Mouse (Mus musculus) forebrain, embryonic 11.5 days (tissue): Measurements from ENCODE around the gene Exoc3l. TPM values are rescaled to one million over a fixed set of nuclear protein-coding genes. Genes with fewer than 3 reads are reported as not detected.

Experiments
- ATAC-seq: fragments of 200-750 bp; cut with Nextera tagmentation; replicated peaks from 2 replicates; pipeline ENCODE4 v1.8.0; 2017; ENCODE audit warnings: moderate TSS enrichment; ENCODE audit not compliant: low FRiP score
- DNase-seq: peaks from one replicate; pipeline ENCODE4 v3.0.0-alpha.2; 2017; ENCODE audit warnings: low spot score
- H3K27ac ChIP-seq: fragments of 300-500 bp; sonication (generic); 2 replicates; pipeline ENCODE4 v1.5.1; 2014; ENCODE audit warnings: low read depth, low read length
- H3K27me3 ChIP-seq: fragments of 300-500 bp; sonication (generic); 2 replicates; pipeline ENCODE4 v1.6.1; 2014; ENCODE audit warnings: mild to moderate bottlenecking, low read length, mixed read lengths; ENCODE audit not compliant: control insufficient read depth, insufficient read depth
- H3K36me3 ChIP-seq: fragments of 300-500 bp; sonication (generic); 2 replicates; pipeline ENCODE4 v1.6.1; 2014; ENCODE audit warnings: mild to moderate bottlenecking, low read length, moderate library complexity, mixed read lengths; ENCODE audit not compliant: control insufficient read depth, insufficient read depth
- H3K4me1 ChIP-seq: fragments of 300-500 bp; sonication (generic); replicated peaks from 2 replicates; pipeline ENCODE4 v1.6.1; 2014; ENCODE audit warnings: low read length, mixed read lengths; ENCODE audit not compliant: control insufficient read depth, insufficient read depth
- H3K4me2 ChIP-seq: fragments of 300-500 bp; sonication (generic); 2 replicates; pipeline ENCODE4 v1.6.1; 2014; ENCODE audit warnings: low read depth, mild to moderate bottlenecking, low read length, moderate library complexity, mixed read lengths; ENCODE audit not compliant: severe bottlenecking
- H3K4me3 ChIP-seq: fragments of 300-500 bp; sonication (generic); 2 replicates; pipeline ENCODE4 v1.5.1; 2014; ENCODE audit warnings: low read depth, low read length
- H3K9ac ChIP-seq: fragments of 300-500 bp; sonication (generic); 2 replicates; pipeline ENCODE4 v1.6.1; 2014; ENCODE audit warnings: low read length
- H3K9me3 ChIP-seq: fragments of 300-500 bp; sonication (generic); 2 replicates; pipeline ENCODE4 v1.6.1; 2016; ENCODE audit warnings: low read length, mixed read lengths; ENCODE audit not compliant: control insufficient read depth
- WGBS: fragments of 180-500 bp; shearing (Covaris S2); extraction: QIAGEN DNeasy Blood & Tissue Kit; methylation state at CpG from one replicate; pipeline ENCODE4 v1.1.7; 2014; 5-methylcytosine and 5-hydroxymethylcytosine counted together
- polyA plus RNA-seq: library from polyadenylated mRNA; unstranded; fragments of >200 nt; fragmentation: Nextera tagmentation; extraction: Ambion mirVana; gene quantifications from 2 replicates; pipeline ENCODE4 v1.2.1, GENCODE M21; 2014

Gene Exoc3l
- polyA plus RNA-seq, 1 experiment from 2014 or later = 10.3 TPM

DNA sequence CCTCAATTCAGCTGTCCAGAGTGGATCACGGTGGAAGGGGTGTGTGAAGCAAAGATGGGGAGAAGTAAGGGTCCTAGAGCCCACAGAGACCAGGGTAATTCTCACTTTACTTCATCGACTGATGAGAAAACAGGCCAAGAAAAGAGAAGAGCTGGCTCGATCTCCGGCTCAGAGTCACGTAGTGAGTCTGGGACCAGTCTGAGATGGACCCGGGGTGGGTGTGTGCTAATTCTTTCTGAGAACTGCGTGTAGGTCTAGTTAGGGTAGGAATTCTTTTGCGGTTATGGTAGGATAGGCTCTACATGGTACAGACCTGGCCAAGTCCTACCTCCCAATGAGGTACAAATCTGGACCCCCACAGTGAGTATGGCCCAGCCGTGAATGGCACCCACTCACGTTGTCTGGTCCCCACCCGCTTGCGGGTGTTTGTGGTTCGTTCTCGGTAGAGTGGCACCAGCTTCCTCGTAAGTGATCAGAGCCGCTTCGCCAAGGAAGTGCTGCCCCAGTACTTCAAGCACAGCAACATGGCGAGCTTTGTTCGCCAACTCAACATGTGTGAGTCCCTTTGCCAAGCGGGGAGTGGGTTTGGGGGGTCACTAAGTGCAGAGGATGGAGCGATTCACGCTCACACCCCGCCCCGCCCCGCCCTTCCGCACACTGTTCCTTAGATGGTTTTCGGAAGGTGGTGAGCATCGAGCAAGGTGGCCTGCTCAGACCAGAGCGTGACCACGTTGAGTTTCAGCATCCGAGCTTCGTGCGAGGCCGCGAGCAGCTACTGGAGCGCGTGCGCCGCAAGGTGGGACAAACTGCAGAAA, 25.6 kb downstream of the Exoc3l start:
- 1% methylated on average over 39 of the region's 39 CpGs for WGBS
- no peak overlapping the region for H3K9ac ChIP-seq
- H3K36me3 ChIP-seq = no peaks in the 10 kb centered on the region
- peak overlapping the region; percentile 41 for H3K4me3 ChIP-seq
- DNase-seq (peak; percentile 65), ATAC-seq (no peak)
- peak overlapping the region; percentile 71; the same call in 1 of the 2 replicates for H3K4me2 ChIP-seq
- H3K27ac ChIP-seq = no peak overlapping the region
- no peaks in the 10 kb centered on the region; the same call in 1 of the 2 replicates for H3K9me3 ChIP-seq
- peaks cover 90% of the 10 kb centered on the region for H3K27me3 ChIP-seq
- H3K4me1 ChIP-seq = peaks cover 17% of the 10 kb centered on the region

DNA sequence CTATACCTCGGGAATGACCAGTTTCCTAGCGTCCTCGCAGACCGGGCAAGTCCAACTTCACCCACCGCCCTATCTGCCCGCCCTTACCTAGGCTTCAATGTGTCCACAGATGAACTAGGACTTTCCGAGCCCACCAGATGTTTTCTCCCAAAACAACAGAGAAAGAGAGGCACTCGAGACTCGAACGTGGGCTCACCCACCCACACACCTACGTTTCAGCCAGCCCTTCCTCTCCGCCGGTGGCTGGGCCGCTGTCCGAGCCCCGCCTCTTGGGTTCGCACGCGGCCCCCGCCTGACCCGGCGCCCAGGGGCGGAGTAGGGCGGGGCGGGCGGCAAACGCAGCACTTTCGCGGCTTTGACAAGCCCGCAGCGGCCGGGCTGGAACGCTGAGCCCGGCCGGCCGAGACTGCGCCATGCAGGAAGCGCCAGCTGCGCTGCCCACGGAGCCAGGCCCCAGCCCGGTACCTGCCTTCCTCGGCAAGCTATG, 26.4 kb downstream of the Exoc3l start, which contains the start of gene Hsf4:
Hsf4 (plus strand) TSS at position 341 of the 487 bp plus-strand sequence.
- H3K4me1 ChIP-seq = peaks cover 18% of the 10 kb centered on the region
- ATAC-seq = no peak

DNA sequence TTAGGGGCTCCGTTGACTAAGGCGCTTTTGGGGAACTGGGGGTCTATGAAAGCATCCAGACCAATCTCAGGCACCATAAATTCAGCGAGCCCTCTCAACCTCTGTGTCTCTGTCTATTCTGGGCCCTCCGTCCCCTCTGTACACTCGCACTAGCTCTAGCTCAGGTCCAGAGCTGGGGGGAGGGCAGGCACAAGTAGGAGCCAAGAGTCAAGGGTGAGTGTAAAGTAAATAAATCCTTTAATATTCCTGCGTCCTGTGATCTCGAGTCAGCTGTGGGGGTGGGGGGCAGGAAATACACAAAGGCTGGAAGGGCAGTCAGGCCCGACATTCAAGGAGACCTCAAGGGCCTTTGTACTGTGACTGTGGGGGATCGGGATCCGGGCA, 26.8 kb downstream of the Exoc3l start:
- peaks cover 20% of the 10 kb centered on the region for H3K4me1 ChIP-seq
- H3K4me3 ChIP-seq = peak overlapping the region; percentile 41
- H3K9ac ChIP-seq = peak overlapping the region; percentile 24; the same call in 1 of the 2 replicates
- peak; percentile 12; the same call in 1 of the 2 replicates for ATAC-seq
- no peaks in the 10 kb centered on the region for H3K36me3 ChIP-seq
- WGBS = 2% methylated on average over 10 of the region's 10 CpGs
- no peak overlapping the region for H3K27ac ChIP-seq
- H3K4me2 ChIP-seq = peak overlapping the region; percentile 71
- peak; percentile 61 for DNase-seq
- no peaks in the 10 kb centered on the region; the same call in 1 of the 2 replicates for H3K9me3 ChIP-seq
- peaks cover 89% of the 10 kb centered on the region for H3K27me3 ChIP-seq

More for the DNA sequence above, 26.4 kb downstream of the Exoc3l start, which contains the start of gene Hsf4:
- Histone ChIP-seq H3K9ac (peak within 1 kb of the TSS; percentile 24; the same call in 1 of the 2 replicates), H3K27ac (no peak within 1 kb of the TSS), H3K27me3 (peaks cover 89% of the 10 kb centered on the region), H3K36me3 (no peaks in the 10 kb centered on the region), H3K4me2 (peak within 1 kb of the TSS; percentile 71), H3K4me3 (peak within 1 kb of the TSS; percentile 41), H3K9me3 (no peaks in the 10 kb centered on the region; the same call in 1 of the 2 replicates)
- DNase-seq = peak; percentile 67
- under 1% methylated on average over 41 of the region's 42 CpGs for WGBS

DNA sequence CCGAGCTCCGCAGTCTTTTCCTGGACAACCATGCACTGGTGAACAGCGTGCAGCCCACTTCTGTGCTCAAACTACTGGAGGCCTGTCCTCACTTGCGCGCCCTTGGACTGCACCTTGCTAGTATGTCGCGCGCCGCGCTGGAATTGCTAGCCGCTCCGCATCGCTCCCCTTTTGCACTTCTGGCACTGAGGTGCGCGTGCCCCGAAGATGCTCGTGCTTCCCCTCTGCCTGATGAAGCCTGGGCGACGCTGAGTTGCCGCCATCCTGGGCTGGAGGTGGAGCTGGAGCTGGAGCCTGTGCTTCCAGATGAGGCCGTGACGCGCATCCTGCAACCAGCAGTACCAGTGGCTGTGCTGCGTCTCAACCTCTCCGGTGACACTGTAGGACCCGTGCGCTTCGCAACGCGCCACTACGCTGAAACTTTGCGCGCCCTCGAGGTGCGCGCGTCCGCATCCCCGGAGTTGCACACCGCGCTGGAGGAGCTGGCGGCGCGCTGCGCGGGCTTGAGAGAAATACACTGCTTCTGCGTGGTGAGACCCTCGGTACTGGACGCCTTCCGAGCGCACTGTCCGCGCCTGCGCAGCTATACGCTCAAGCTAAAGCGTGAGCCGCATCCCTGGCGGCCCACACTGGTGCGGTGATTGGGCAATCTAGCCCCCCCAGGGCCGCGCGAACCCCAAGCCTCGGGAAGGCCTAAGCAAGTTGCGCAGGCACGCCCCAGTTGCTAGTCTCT, 27.4 kb downstream of the Exoc3l start:
- Histone ChIP-seq H3K4me1 (peaks cover 22% of the 10 kb centered on the region), H3K36me3 (no peaks in the 10 kb centered on the region), H3K27me3 (peaks cover 88% of the 10 kb centered on the region), H3K9ac (no peak overlapping the region; the same call in 1 of the 2 replicates), H3K4me3 (peak overlapping the region; percentile 41), H3K4me2 (peak overlapping the region; percentile 71), H3K9me3 (no peaks in the 10 kb centered on the region; the same call in 1 of the 2 replicates), H3K27ac (no peak overlapping the region)
- ATAC-seq (peak; percentile 67), DNase-seq (peak; percentile 82)
- under 1% methylated on average over 65 of the region's 65 CpGs for WGBS

DNA sequence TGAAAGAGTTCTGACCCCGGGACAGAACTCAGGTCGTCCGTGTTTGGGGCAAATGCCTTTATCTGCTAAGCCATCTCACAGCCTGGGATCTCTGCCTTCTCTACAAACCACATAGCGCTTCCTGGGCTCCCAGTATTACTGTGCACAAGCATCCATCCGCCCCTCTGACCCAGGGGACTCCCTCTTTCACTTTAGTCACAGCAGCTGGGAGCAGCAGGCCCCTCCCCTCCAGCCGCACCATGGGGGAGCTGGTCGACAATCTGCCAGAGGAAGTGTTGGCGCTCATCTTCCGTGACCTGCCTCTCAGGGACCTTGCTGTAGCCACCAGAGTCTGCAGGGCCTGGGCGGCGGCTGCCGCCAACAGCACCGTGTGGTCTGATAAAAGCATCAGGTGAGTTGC, 29.1 kb downstream of the Exoc3l start:
- Histone ChIP-seq H3K9me3 (no peaks in the 10 kb centered on the region; the same call in 1 of the 2 replicates), H3K36me3 (no peaks in the 10 kb centered on the region), H3K27me3 (peaks cover 82% of the 10 kb centered on the region), H3K4me3 (no peak overlapping the region), H3K27ac (no peak overlapping the region), H3K4me2 (no peak overlapping the region), H3K4me1 (peaks cover 22% of the 10 kb centered on the region), H3K9ac (no peak overlapping the region)
- ATAC-seq (no peak), DNase-seq (no peak)
- 8% methylated on average over 13 of the region's 13 CpGs for WGBS

DNA sequence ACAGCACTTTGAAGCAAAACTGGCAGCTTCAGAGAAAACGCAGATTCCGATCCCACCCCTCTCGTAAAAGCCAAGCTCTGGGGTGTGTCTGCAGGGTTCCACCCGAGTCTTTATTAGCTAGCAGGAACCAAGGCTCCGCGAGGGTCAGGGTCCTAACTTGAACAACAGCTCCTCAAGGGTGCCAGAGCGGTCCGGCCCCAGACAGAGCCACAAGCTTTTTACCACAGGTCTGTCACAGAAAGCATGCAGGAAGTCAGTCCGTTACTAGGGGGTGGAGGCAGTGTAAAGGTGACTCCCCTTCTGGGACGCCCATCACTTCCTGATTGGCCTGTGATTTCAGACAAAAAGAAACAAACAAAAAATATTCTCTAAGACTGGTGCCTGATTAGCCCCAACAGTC, 30.8 kb downstream of the Exoc3l start:
- ATAC-seq (no peak), DNase-seq (peak; percentile 60)
- H3K36me3 ChIP-seq = no peaks in the 10 kb centered on the region
- WGBS = 12% methylated on average over 10 of the region's 10 CpGs
- H3K27me3 ChIP-seq = peaks cover 79% of the 10 kb centered on the region
- no peak overlapping the region for H3K4me3 ChIP-seq
- no peak overlapping the region for H3K9ac ChIP-seq
- H3K4me1 ChIP-seq = peaks cover 20% of the 10 kb centered on the region
- no peaks in the 10 kb centered on the region; the same call in 1 of the 2 replicates for H3K9me3 ChIP-seq
- no peak overlapping the region for H3K4me2 ChIP-seq
- H3K27ac ChIP-seq = no peak overlapping the region

GRCm38 (mm10) chr8:105264024-105264982, 31.6 kb downstream of the Exoc3l start, which contains the start of the genes Tradd and Fbxl8:
Tradd (minus strand) TSS chr8:105264609.
Fbxl8 (plus strand) TSS chr8:105264648.
- peaks cover 78% of the 10 kb centered on the region for H3K27me3 ChIP-seq
- no peak within 1 kb of the TSS for H3K27ac ChIP-seq
- H3K4me1 ChIP-seq = peaks cover 20% of the 10 kb centered on the region
- H3K9ac ChIP-seq = peak within 1 kb of the TSS; percentile 55
- peak within 1 kb of the TSS; percentile 67 for H3K4me3 ChIP-seq
- H3K36me3 ChIP-seq = no peaks in the 10 kb centered on the region
- ATAC-seq (peak; percentile 47), DNase-seq (peak; percentile 81)
- WGBS = 1% methylated on average over 54 of the region's 54 CpGs
- no peaks in the 10 kb centered on the region; the same call in 1 of the 2 replicates for H3K9me3 ChIP-seq
- H3K4me2 ChIP-seq = peak within 1 kb of the TSS; percentile 89
